29 mouse cellular contexts compared by ENCODE assay signal in genomic region chr2:174018986-174019385, GRCm38 (mm10). TPM values are rescaled to one million over a fixed set of nuclear protein-coding genes. Genes with fewer than 3 reads are reported as not detected.
DNase-seq lines count a peak whose midpoint lies in the region; ATAC-seq and TF ChIP-seq lines count a peak whose summit lies in the region.
"Had no signal": no experiment of that assay in that cellular context is flagged by ENCODE, and none has a peak within 500 bp of the region (broad histone marks: within the 10 kb centered on the region; RNA-seq: fewer than 3 reads in every experiment).

No protein-coding gene starts in this region.

- ATAC-seq in intestine, embryonic 14.5 days (replicated peaks; ENCODE audit: low FRiP score, low TSS enrichment, low read depth), result no peak
- no peak for ATAC-seq in intestine, embryonic 15.5 days
- no peak for ATAC-seq in liver, embryonic 11.5 days (replicated peaks; ENCODE audit: low FRiP score)
- ATAC-seq: forebrain, embryonic 13.5 days had no signal

- TF ChIP-seq CTCF in small intestine, adult 2 months (IDR thresholded peaks at IDR 0.05; ENCODE audit: extremely low read depth, insufficient read length, insufficient replicate concordance, low read depth, low read length), result no peak

- no peak overlapping the region for H3K9ac ChIP-seq in intestine, embryonic 14.5 days (ENCODE audit: low read length)
- no peak overlapping the region for H3K9ac ChIP-seq in intestine, embryonic 15.5 days
- no peak overlapping the region for H3K9ac ChIP-seq in liver, embryonic 11.5 days (ENCODE audit: low read depth, low read length)
- H3K9ac ChIP-seq: embryonic facial prominence, embryonic 13.5 days; forebrain, embryonic 13.5 days; heart, embryonic 13.5 days; hindbrain, embryonic 15.5 days; limb, embryonic 15.5 days; midbrain, embryonic 12.5 days; stomach, embryonic 15.5 days had no signal

- no peak overlapping the region for H3K4me3 ChIP-seq in intestine, embryonic 14.5 days (ENCODE audit: low read depth, low read length)
- no peak overlapping the region for H3K4me3 ChIP-seq in intestine, embryonic 15.5 days (replicated peaks)
- no peak overlapping the region for H3K4me3 ChIP-seq in liver, embryonic 11.5 days (ENCODE audit: low read depth, low read length)
- H3K4me3 ChIP-seq in limb, embryonic 10.5 days, result no peak overlapping the region
- peak overlapping the region; percentile 40; the same call in 1 of the 2 replicates for H3K4me3 ChIP-seq in small intestine, adult 2 months (ENCODE audit: low read depth, low read length)
- H3K4me3 ChIP-seq: embryonic facial prominence, embryonic 13.5 days; forebrain, embryonic 13.5 days; heart, adult 2 months; heart, embryonic 13.5 days; hindbrain, embryonic 10.5 days; hindbrain, embryonic 15.5 days; limb, embryonic 15.5 days; midbrain, embryonic 12.5 days; stomach, embryonic 15.5 days had no signal

- no peak overlapping the region for H3K27ac ChIP-seq in intestine, embryonic 14.5 days (ENCODE audit: low read depth)
- no peak overlapping the region for H3K27ac ChIP-seq in intestine, embryonic 15.5 days
- H3K27ac ChIP-seq in liver, embryonic 11.5 days (ENCODE audit: low read depth, low read length), result no peak overlapping the region
- H3K27ac ChIP-seq in limb, embryonic 10.5 days, result no peak overlapping the region
- H3K27ac ChIP-seq in small intestine, adult 2 months (ENCODE audit: insufficient read depth, low read depth, low read length), result peak overlapping the region; percentile 96
- H3K27ac ChIP-seq: embryonic facial prominence, embryonic 13.5 days; forebrain, embryonic 13.5 days; heart, adult 2 months; heart, embryonic 13.5 days; hindbrain, embryonic 15.5 days; kidney, postnatal 0 days; limb, embryonic 15.5 days; midbrain, embryonic 12.5 days; stomach, embryonic 15.5 days had no signal

- H3K36me3 ChIP-seq in intestine, embryonic 14.5 days (ENCODE audit: control insufficient read depth, insufficient read depth, low read length), result no peaks in the 10 kb centered on the region
- no peaks in the 10 kb centered on the region for H3K36me3 ChIP-seq in intestine, embryonic 15.5 days
- H3K36me3 ChIP-seq in liver, embryonic 11.5 days (ENCODE audit: control insufficient read depth, insufficient read depth, low read length), result no peaks in the 10 kb centered on the region
- H3K36me3 ChIP-seq in limb, embryonic 10.5 days, result no peaks in the 10 kb centered on the region
- H3K36me3 ChIP-seq in small intestine, adult 2 months (ENCODE audit: control insufficient read depth, insufficient read depth, low read length), result no peaks in the 10 kb centered on the region
- H3K36me3 ChIP-seq: embryonic facial prominence, embryonic 13.5 days; heart, embryonic 13.5 days; hindbrain, embryonic 10.5 days; hindbrain, embryonic 15.5 days; limb, embryonic 15.5 days; midbrain, embryonic 12.5 days; stomach, embryonic 15.5 days had no signal

- TF ChIP-seq POLR2A in small intestine, adult 2 months (IDR thresholded peaks at IDR 0.05; ENCODE audit: low read depth, low read length), result no peak

- peak; percentile 48 for DNase-seq in intestine, embryonic 14.5 days (ENCODE audit: low spot score)
- peak; percentile 9 for DNase-seq in liver, embryonic 11.5 days (ENCODE audit: low spot score)
- DNase-seq in liver, result no peak
- peak; percentile 20 for DNase-seq in limb, embryonic 10.5 days (ENCODE audit: low spot score)
- DNase-seq: adrenal gland, postnatal 36 days; B cell, adult 2 months; cerebellum, adult 18-20 months; cerebellum, postnatal 10 days; gastrocnemius, postnatal 25 days; heart, adult 2 months; heart, postnatal 10 days; layer of hippocampus, postnatal 36 days; left cerebral cortex, postnatal 4 days; lung, postnatal 36 days; retina, postnatal 1 day; right cerebral cortex, postnatal 14 days; thymus, adult 2 months; thymus, postnatal 36 days had no signal

- no peaks in the 10 kb centered on the region for H3K27me3 ChIP-seq in intestine, embryonic 14.5 days (replicated peaks; ENCODE audit: control insufficient read depth, insufficient read depth, low read length)
- H3K27me3 ChIP-seq in intestine, embryonic 15.5 days (replicated peaks), result no peaks in the 10 kb centered on the region
- H3K27me3 ChIP-seq in liver, embryonic 11.5 days (replicated peaks; ENCODE audit: control insufficient read depth, insufficient read depth, low read length), result no peaks in the 10 kb centered on the region
- no peaks in the 10 kb centered on the region; the same call in 1 of the 2 replicates for H3K27me3 ChIP-seq in limb, embryonic 10.5 days (ENCODE audit: low read depth, poor library complexity, severe bottlenecking)
- no peaks in the 10 kb centered on the region for H3K27me3 ChIP-seq in small intestine, adult 2 months (ENCODE audit: control insufficient read depth, insufficient read depth, low read length)
- H3K27me3 ChIP-seq: embryonic facial prominence, embryonic 13.5 days; forebrain, embryonic 13.5 days; heart, embryonic 13.5 days; hindbrain, embryonic 15.5 days; limb, embryonic 15.5 days; midbrain, embryonic 12.5 days; stomach, embryonic 15.5 days had no signal

- WGBS in intestine, embryonic 14.5 days, result 97% methylated on average over 4 of the region's 4 CpGs
- 96% methylated on average over 4 of the region's 4 CpGs for WGBS in intestine, embryonic 15.5 days
- 92% methylated on average over 4 of the region's 4 CpGs for WGBS in liver, embryonic 11.5 days
- 94% methylated on average over 4 of the region's 4 CpGs for WGBS in limb, embryonic 10.5 days
- 79% methylated on average over 4 of the region's 4 CpGs for WGBS in small intestine, adult 2 months

- H3K4me2 ChIP-seq in intestine, embryonic 14.5 days (ENCODE audit: low read length), result no peak overlapping the region
- no peak overlapping the region for H3K4me2 ChIP-seq in intestine, embryonic 15.5 days (replicated peaks)
- H3K4me2 ChIP-seq in liver, embryonic 11.5 days, result no peak overlapping the region
- H3K4me2 ChIP-seq: embryonic facial prominence, embryonic 13.5 days; forebrain, embryonic 13.5 days; heart, embryonic 13.5 days; hindbrain, embryonic 15.5 days; limb, embryonic 15.5 days; midbrain, embryonic 12.5 days; stomach, embryonic 15.5 days had no signal

- peaks cover 10% of the 10 kb centered on the region; the same call in 1 of the 2 replicates for H3K4me1 ChIP-seq in intestine, embryonic 14.5 days (replicated peaks; ENCODE audit: control insufficient read depth, insufficient read depth, low read length)
- H3K4me1 ChIP-seq in intestine, embryonic 15.5 days (replicated peaks), result peaks cover 15% of the 10 kb centered on the region
- no peaks in the 10 kb centered on the region for H3K4me1 ChIP-seq in liver, embryonic 11.5 days (replicated peaks; ENCODE audit: control insufficient read depth, insufficient read depth, low read length)
- peaks cover 41% of the 10 kb centered on the region for H3K4me1 ChIP-seq in limb, embryonic 10.5 days
- peaks cover 42% of the 10 kb centered on the region for H3K4me1 ChIP-seq in small intestine, adult 2 months (ENCODE audit: control insufficient read depth, insufficient read depth, insufficient read length, low read length)
- H3K4me1 ChIP-seq: forebrain, embryonic 13.5 days; hindbrain, embryonic 15.5 days; midbrain, embryonic 12.5 days had no signal

- H3K9me3 ChIP-seq in intestine, embryonic 14.5 days (ENCODE audit: control insufficient read depth, low read length), result no peaks in the 10 kb centered on the region
- H3K9me3 ChIP-seq in intestine, embryonic 15.5 days, result no peaks in the 10 kb centered on the region
- no peaks in the 10 kb centered on the region for H3K9me3 ChIP-seq in liver, embryonic 11.5 days (ENCODE audit: control insufficient read depth, low read length)
- no peaks in the 10 kb centered on the region for H3K9me3 ChIP-seq in limb, embryonic 10.5 days (replicated peaks)
- H3K9me3 ChIP-seq: embryonic facial prominence, embryonic 13.5 days; forebrain, embryonic 13.5 days; heart, embryonic 13.5 days; hindbrain, embryonic 10.5 days; hindbrain, embryonic 15.5 days; limb, embryonic 15.5 days; midbrain, embryonic 12.5 days; stomach, embryonic 15.5 days had no signal

RNA-seq across cellular contexts. Expression of gene Stx16, which starts 57.1 kb away (rescaled TPM):
- polyA plus RNA-seq in intestine, embryonic 14.5 days (2014; fragmentation: Nextera tagmentation; extraction: Ambion mirVana), result 9.2 and 10.0 TPM in 2 replicates
- 8.5 and 10.6 TPM in 2 replicates for polyA plus RNA-seq in intestine, embryonic 15.5 days (2015; fragmentation: Nextera tagmentation; extraction: Ambion mirVana)
- 7.2 and 9.6 TPM in 2 replicates for polyA plus RNA-seq in liver, embryonic 11.5 days (2014; fragmentation: Nextera tagmentation; extraction: Ambion mirVana)
- polyA plus RNA-seq in limb, embryonic 10.5 days (2016; fragmentation: Nextera tagmentation; extraction: Ambion mirVana), result 10.0 and 12.4 TPM in 2 replicates
- 11.5 and 23.4 TPM in 2 replicates for polyA plus RNA-seq in small intestine, adult 2 months (2012; rRNA removed)
